11 mouse cellular contexts compared by ENCODE assay signal in genomic region chr6:52795029-52795841, GRCm38 (mm10).
DNase-seq lines count a peak whose midpoint lies in the region; ATAC-seq lines count a peak whose summit lies in the region.
"Had no signal": no experiment of that assay in that cellular context is flagged by ENCODE, and none has a peak within 500 bp of the region (broad histone marks: within the 10 kb centered on the region; RNA-seq: fewer than 3 reads in every experiment).

No protein-coding gene starts in this region.

- H3K27ac ChIP-seq in heart, embryonic 11.5 days (ENCODE audit: low read depth, low read length): peak overlapping the region; percentile 74
- peak overlapping the region; percentile 83 for H3K27ac ChIP-seq in embryonic facial prominence, embryonic 12.5 days
- peak overlapping the region; percentile 87 for H3K27ac ChIP-seq in limb, embryonic 13.5 days
- H3K27ac ChIP-seq: neural tube, embryonic 12.5 days had no signal

- DNase-seq in heart, postnatal 36 days: no peak
- peak; percentile 29 for DNase-seq in layer of hippocampus, adult 9-11 months
- no peak for DNase-seq in layer of hippocampus, adult 11-12 months (ENCODE audit: low spot score)
- no peak for DNase-seq in thymus, postnatal 0 days (ENCODE audit: low spot score)
- DNase-seq: cerebellum, adult 11 months had no signal

- intact Hi-C loops in heart, postnatal 36 days (cut with DNase I): no loop called here

- 0 out of 2 replicates have a peak, but pooled peaks have one; percentile 8 for ATAC-seq in heart, embryonic 11.5 days (replicated peaks; ENCODE audit: insufficient number of reproducible peaks, low FRiP score, low TSS enrichment)
- no peak for ATAC-seq in embryonic facial prominence, embryonic 12.5 days (ENCODE audit: insufficient number of reproducible peaks, insufficient read depth, low FRiP score, low TSS enrichment)
- ATAC-seq in limb, embryonic 13.5 days (ENCODE audit: low FRiP score, low read depth): peak; percentile 57; the same call in 1 of the 2 replicates
- no peak for ATAC-seq in erythroid progenitor cell, adult 5-6 weeks (replicated peaks; ENCODE audit: low FRiP score, poor library complexity, severe bottlenecking)
- ATAC-seq: CD4-positive, CD25-positive, alpha-beta regulatory T cell, adult 4 months had no signal

- no peak overlapping the region for H3K9ac ChIP-seq in heart, embryonic 11.5 days (ENCODE audit: low read depth, low read length)
- no peak overlapping the region for H3K9ac ChIP-seq in embryonic facial prominence, embryonic 12.5 days
- H3K9ac ChIP-seq in limb, embryonic 13.5 days: no peak overlapping the region
- H3K9ac ChIP-seq: neural tube, embryonic 12.5 days had no signal

- H3K4me2 ChIP-seq in heart, embryonic 11.5 days: no peak overlapping the region
- peak overlapping the region; percentile 4; the same call in 1 of the 2 replicates for H3K4me2 ChIP-seq in embryonic facial prominence, embryonic 12.5 days (replicated peaks)
- H3K4me2 ChIP-seq in limb, embryonic 13.5 days (replicated peaks): peak overlapping the region; percentile 46
- H3K4me2 ChIP-seq: neural tube, embryonic 12.5 days had no signal

- no peaks in the 10 kb centered on the region for H3K27me3 ChIP-seq in heart, embryonic 11.5 days (ENCODE audit: control insufficient read depth, insufficient read depth, low read length)
- H3K27me3 ChIP-seq in embryonic facial prominence, embryonic 12.5 days: no peaks in the 10 kb centered on the region
- peaks cover 10% of the 10 kb centered on the region for H3K27me3 ChIP-seq in limb, embryonic 13.5 days
- H3K27me3 ChIP-seq: neural tube, embryonic 12.5 days had no signal

- no peaks in the 10 kb centered on the region for H3K36me3 ChIP-seq in heart, embryonic 11.5 days (ENCODE audit: control insufficient read depth, insufficient read depth, low read length)
- H3K36me3 ChIP-seq in embryonic facial prominence, embryonic 12.5 days: no peaks in the 10 kb centered on the region
- H3K36me3 ChIP-seq in limb, embryonic 13.5 days: no peaks in the 10 kb centered on the region
- H3K36me3 ChIP-seq: neural tube, embryonic 12.5 days had no signal

- no peaks in the 10 kb centered on the region for H3K9me3 ChIP-seq in heart, embryonic 11.5 days (replicated peaks; ENCODE audit: control insufficient read depth, low read length)
- no peaks in the 10 kb centered on the region for H3K9me3 ChIP-seq in embryonic facial prominence, embryonic 12.5 days
- H3K9me3 ChIP-seq in limb, embryonic 13.5 days: no peaks in the 10 kb centered on the region
- H3K9me3 ChIP-seq: neural tube, embryonic 12.5 days had no signal

- H3K4me1 ChIP-seq in heart, embryonic 11.5 days (ENCODE audit: control insufficient read depth, insufficient read depth, low read length): peaks cover 24% of the 10 kb centered on the region
- H3K4me1 ChIP-seq in embryonic facial prominence, embryonic 12.5 days: peaks cover 40% of the 10 kb centered on the region
- peaks cover 58% of the 10 kb centered on the region for H3K4me1 ChIP-seq in limb, embryonic 13.5 days

- WGBS in heart, embryonic 11.5 days (ENCODE audit: insufficient replicate concordance): 60% methylated on average over 16 of the region's 16 CpGs
- 43% methylated on average over 16 of the region's 16 CpGs for WGBS in embryonic facial prominence, embryonic 12.5 days
- WGBS in limb, embryonic 13.5 days: 18% methylated on average over 16 of the region's 16 CpGs

- no peak overlapping the region for H3K4me3 ChIP-seq in heart, embryonic 11.5 days (ENCODE audit: low read depth, low read length)
- no peak overlapping the region for H3K4me3 ChIP-seq in embryonic facial prominence, embryonic 12.5 days
- H3K4me3 ChIP-seq in limb, embryonic 13.5 days: no peak overlapping the region
- H3K4me3 ChIP-seq: neural tube, embryonic 12.5 days had no signal

Comparison
In these comparisons a context has a peak if more than half of its experiments do, and no peak if none do; other contexts are left out.
1. ATAC-seq: peak in heart, embryonic 11.5 days (single experiment) and limb, embryonic 13.5 days (single experiment); none in embryonic facial prominence, embryonic 12.5 days (single experiment) and erythroid progenitor cell, adult 5-6 weeks (single experiment).
2. Peak in every context shown above with its lines, with median percentiles within 50 percentile points of each other: H3K27ac ChIP-seq.